Mouse (Mus musculus): ENCODE results near the gene Eps8l3. TPM values are rescaled to one million over a fixed set of nuclear protein-coding genes. Genes with fewer than 3 reads are reported as not detected.

Gene Eps8l3
- total RNA-seq (2023), result not detected

DNA sequence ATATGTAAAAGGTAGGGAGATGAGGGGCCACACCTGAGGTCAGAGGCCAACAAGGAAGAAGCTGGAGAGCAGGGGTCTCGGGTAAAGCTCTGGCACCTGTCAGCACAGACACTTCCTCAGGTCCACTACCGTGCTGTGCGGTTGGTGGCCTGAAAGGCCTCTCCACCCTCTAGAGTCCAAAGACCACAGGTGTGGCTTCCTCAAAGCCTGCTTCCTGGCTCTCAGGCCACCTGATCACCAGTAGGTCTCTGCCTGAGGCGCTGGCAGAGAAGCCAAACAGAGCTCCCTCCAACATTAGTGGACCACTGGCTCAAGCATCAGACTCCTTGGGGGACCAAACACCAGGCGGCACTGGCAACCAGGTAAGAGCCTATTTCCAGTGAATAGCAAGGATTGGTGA is at the start of gene Eps8l3:
Eps8l3 (plus strand) TSS at position 225 of the 400 bp plus-strand sequence.

DNA sequence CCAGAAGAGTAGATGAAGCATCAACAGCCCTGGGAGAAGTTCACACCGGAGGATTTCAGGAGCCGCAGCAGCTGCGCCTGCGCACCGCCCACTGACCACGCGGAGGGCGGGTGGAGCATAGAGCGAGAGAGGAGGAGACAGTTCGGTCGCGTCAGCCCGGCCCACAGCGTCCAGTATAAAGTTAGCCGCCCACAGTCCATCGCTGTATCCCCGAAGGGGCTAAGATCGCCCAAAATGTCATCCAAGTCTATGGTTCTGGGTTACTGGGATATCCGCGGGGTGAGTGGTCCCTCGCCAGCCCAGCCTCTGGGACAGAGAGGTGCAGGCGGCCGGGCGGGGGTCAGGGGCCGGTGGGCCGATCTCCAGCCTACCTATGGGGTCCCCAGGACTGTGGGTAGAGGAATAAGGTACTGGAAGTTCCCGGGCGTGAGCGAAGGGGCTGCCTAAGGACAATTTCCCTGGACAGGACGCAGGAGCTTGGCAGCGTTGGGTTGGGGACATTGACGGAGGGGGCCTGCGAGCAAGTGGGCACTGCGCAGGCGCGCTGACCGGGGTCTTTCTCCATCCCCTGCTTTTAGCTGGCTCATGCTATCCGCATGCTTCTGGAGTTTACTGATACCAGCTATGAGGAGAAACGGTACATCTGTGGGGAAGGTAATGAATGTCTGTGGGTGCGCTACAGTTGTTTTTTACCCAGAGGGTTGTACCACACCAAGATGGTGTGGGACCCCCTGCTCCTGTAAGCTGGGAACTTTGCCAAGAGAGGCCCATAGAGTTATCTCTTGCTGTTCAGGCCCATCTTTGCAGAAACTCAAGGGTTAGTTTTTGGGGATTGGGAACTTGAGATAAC is 18.9 kb downstream of the Eps8l3 start, which contains the start of gene Gstm5:
Gstm5 (plus strand) TSS at position 102 of the 850 bp plus-strand sequence.

DNA sequence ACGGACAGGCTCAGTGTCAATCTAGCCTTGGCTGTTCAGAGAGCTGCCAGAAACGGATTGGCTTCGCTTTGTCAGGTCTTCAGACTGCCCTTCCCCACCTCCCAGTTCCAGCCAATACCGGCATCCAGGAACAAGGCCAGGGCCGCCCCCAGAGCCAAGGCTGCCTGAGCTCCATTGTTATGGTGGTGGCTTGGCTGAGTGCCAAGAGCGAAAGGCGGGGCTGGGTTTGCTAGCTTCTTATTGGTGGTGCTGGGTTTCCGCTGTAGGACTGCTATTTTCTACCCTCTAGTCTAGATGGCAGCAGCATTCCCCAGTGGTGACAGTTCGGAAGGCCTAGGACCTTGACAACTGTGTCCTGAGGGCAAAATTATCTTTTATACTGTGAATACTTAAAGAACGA is 54.6 kb downstream of the Eps8l3 start, which contains the start of gene Gstm7:
Gstm7 (minus strand) TSS at position 148 of the 400 bp plus-strand sequence.

Other genes starting within 250 kb of the Eps8l3 start
- not detected for gene Gm10961, start 245.9 kb upstream of the Eps8l3 start, total RNA-seq (2023)
- gene Strip1, start 245.5 kb upstream of the Eps8l3 start, total RNA-seq (2023), result 10 to 100 TPM; 36.1 to 39.0 TPM
- gene Ahcyl1, start 180.7 kb upstream of the Eps8l3 start, total RNA-seq (2023), result 10 to 100 TPM; 38.6 to 41.7 TPM
- 10 to 100 TPM; 40.3 to 46.8 TPM for gene Csf1, start 116.8 kb upstream of the Eps8l3 start, total RNA-seq (2023)
- gene Gstm5, start 18.6 kb downstream of the Eps8l3 start, total RNA-seq (2023), result 10 to 100 TPM in 1 of 2 experiments, 1 to 10 TPM in 1; 7.3 to 11.6 TPM
- 1 to 10 TPM; 1.3 to 1.7 TPM for gene Gstm7, start 54.6 kb downstream of the Eps8l3 start, total RNA-seq (2023)
- not detected for gene Gstm6, start 66.5 kb downstream of the Eps8l3 start, total RNA-seq (2023)
- gene Gstm3, start 92.1 kb downstream of the Eps8l3 start, total RNA-seq (2023), result not detected
- gene Gstm2, start 109.2 kb downstream of the Eps8l3 start, total RNA-seq (2023), result under 1 TPM in 1 of 2 experiments, not detected in 1; 0.57 TPM
- gene Gstm1, start 140.7 kb downstream of the Eps8l3 start, total RNA-seq (2023), result 100 to 1,000 TPM; 120 to 123 TPM
- 1 to 10 TPM; 4.4 to 5.2 TPM for gene Gstm4, start 167.7 kb downstream of the Eps8l3 start, total RNA-seq (2023)
- 10 to 100 TPM; 52.3 to 63.7 TPM for gene Ampd2, start 209.4 kb downstream of the Eps8l3 start, total RNA-seq (2023)
- gene Gnat2, start 215.6 kb downstream of the Eps8l3 start, total RNA-seq (2023), result under 1 TPM in 1 of 2 experiments, not detected in 1; 0.50 TPM

Measured in neutrophil, adult 83 days (primary cell).